Mouse (Mus musculus) left cerebral cortex, adult 6 months (tissue): ENCODE data around the gene Pck1. TPM values are rescaled to one million over a fixed set of nuclear protein-coding genes. Genes with fewer than 3 reads are reported as not detected.

Source experiments
- long read RNA-seq, 2 experiments: library from polyadenylated mRNA; unstranded; transcript quantifications; one replicate each; pipeline ENCODE4 v2.0.0; 2019 to 2020
- polyA plus RNA-seq: library from polyadenylated mRNA; unstranded; fragments of <200 nt; fragmentation: Nextera tagmentation; gene quantifications from 2 replicates; pipeline ENCODE4 v1.2.3, GENCODE M21; 2021

Gene Pck1
- polyA plus RNA-seq = not detected in 2 replicates
- long read RNA-seq, experiment 1 = 0 reads
- long read RNA-seq, experiment 2 = 0 reads

GRCm38 (mm10) chr2:173152436-173153151 lies at the start of gene Pck1:
TSS of gene Pck1 (plus strand) at chr2:173153048.

GRCm38 (mm10) chr2:173119023-173119944 lies 33.6 kb upstream of the Pck1 start, which contains the start of gene Ctcfl:
TSS of gene Ctcfl (minus strand) at chr2:173119525.

Other genes with a start within 250 kb of the Pck1 start
- 6.8 and 7.6 TPM in 2 replicates for gene Bmp7, start 212.7 kb upstream of the Pck1 start, polyA plus RNA-seq
- 0.05 and 0.08 TPM in 2 replicates for gene Spo11, start 175.3 kb upstream of the Pck1 start, polyA plus RNA-seq
- 53.9 and 70.7 TPM in 2 replicates for gene Rae1, start 152.9 kb upstream of the Pck1 start, polyA plus RNA-seq
- gene Rbm38, start 132.6 kb upstream of the Pck1 start, polyA plus RNA-seq = 2.9 and 3.7 TPM in 2 replicates
- gene Ctcfl, start 33.5 kb upstream of the Pck1 start, polyA plus RNA-seq = not detected in 2 replicates
- 0.37 and 1.0 TPM in 2 replicates for gene Zbp1, start 65.9 kb downstream of the Pck1 start, polyA plus RNA-seq
- gene Pmepa1, start 123.5 kb downstream of the Pck1 start, polyA plus RNA-seq = 10.1 and 15.3 TPM in 2 replicates